In the genomic region with DNA sequence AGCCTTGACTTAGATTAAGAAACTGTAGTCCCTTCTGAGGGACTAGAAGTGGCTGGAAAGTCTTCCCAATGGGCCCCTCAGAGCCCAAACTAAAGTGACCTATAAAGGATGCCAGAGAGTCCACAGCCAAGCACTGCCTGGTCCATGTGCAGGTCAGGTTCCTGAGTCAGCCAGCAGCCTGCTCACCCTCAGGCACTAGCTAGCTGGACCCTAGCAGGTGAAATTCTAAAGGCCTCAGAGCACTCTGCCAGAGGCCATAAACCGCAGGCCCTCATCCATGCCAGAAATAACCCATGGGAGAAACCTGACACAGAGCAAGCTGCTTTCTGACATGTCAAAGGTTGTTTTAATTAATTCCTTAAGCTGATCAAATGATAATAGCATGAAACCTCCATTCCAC, we compare ENCODE assay signal across 28 mouse cellular contexts. TPM values are rescaled to one million over a fixed set of nuclear protein-coding genes. Genes with fewer than 3 reads are reported as not detected.
DNase-seq lines count a peak whose midpoint lies in the region; ATAC-seq and TF ChIP-seq lines count a peak whose summit lies in the region.
"Had no signal": no experiment of that assay in that cellular context is flagged by ENCODE, and none has a peak within 500 bp of the region (broad histone marks: within the 10 kb centered on the region; RNA-seq: fewer than 3 reads in every experiment).

No protein-coding gene starts in this region.

- peak; percentile 68 for DNase-seq in gastrocnemius, adult 18-20 months (ENCODE audit: low spot score)
- no peak for DNase-seq in gastrocnemius, postnatal 4 days (ENCODE audit: low spot score in 2 of 2)
- DNase-seq in kidney, adult 8-10 months: no peak
- peak; percentile 61 for DNase-seq in gastrocnemius, postnatal 25 days
- no peak for DNase-seq in left cerebral cortex, adult 2 months (ENCODE audit: extremely low spot score in 1 of 2, low spot score in 2 of 2)
- DNase-seq in thymus, postnatal 0 days (ENCODE audit: low spot score): no peak
- DNase-seq: adrenal gland, postnatal 14 days; cerebellum, adult 11 months; cerebellum, adult 9-10 months; heart, adult 2 months; heart, postnatal 14 days; kidney, adult 9 months; kidney, postnatal 25 days; right cerebral cortex, adult 18-20 months; thymus, adult 2 months; thymus, postnatal 4 days had no signal

- intact Hi-C loops in left cerebral cortex, adult 2 months (cut with DNase I): no loop called here

- H3K4me2 ChIP-seq in kidney, embryonic 16.5 days (replicated peaks; ENCODE audit: low read depth, low read length): no peak overlapping the region
- H3K4me2 ChIP-seq: heart, embryonic 13.5 days; hindbrain, embryonic 12.5 days; intestine, embryonic 15.5 days; limb, embryonic 13.5 days; liver, embryonic 11.5 days; lung, embryonic 15.5 days; midbrain, embryonic 15.5 days had no signal

- H3K9me3 ChIP-seq in kidney, embryonic 16.5 days (ENCODE audit: low read length): peaks cover 6% of the 10 kb centered on the region; the same call in 1 of the 2 replicates
- H3K9me3 ChIP-seq: G1E; hindbrain, embryonic 12.5 days; intestine, embryonic 15.5 days; lung, embryonic 15.5 days; midbrain, embryonic 10.5 days; midbrain, embryonic 15.5 days had no signal

- H3K4me3 ChIP-seq in kidney, embryonic 16.5 days (ENCODE audit: low read length): no peak overlapping the region
- no peak overlapping the region for H3K4me3 ChIP-seq in left cerebral cortex, adult 2 months
- H3K4me3 ChIP-seq: heart, adult 2 months; heart, embryonic 13.5 days; hindbrain, embryonic 12.5 days; intestine, embryonic 15.5 days; limb, embryonic 13.5 days; lung, embryonic 15.5 days; midbrain, embryonic 10.5 days; midbrain, embryonic 15.5 days had no signal

- H3K9ac ChIP-seq in kidney, embryonic 16.5 days (replicated peaks; ENCODE audit: low read length): no peak overlapping the region
- H3K9ac ChIP-seq: heart, embryonic 13.5 days; hindbrain, embryonic 12.5 days; intestine, embryonic 15.5 days; limb, embryonic 13.5 days; lung, embryonic 15.5 days; midbrain, embryonic 15.5 days had no signal

- 0 out of 2 replicates have a peak, but pooled peaks have one; percentile 19 for ATAC-seq in kidney, embryonic 16.5 days (ENCODE audit: low FRiP score, low TSS enrichment)
- ATAC-seq: forebrain, embryonic 14.5 days; hindbrain, postnatal 0 days; intestine, embryonic 15.5 days; midbrain, embryonic 15.5 days had no signal

- no peaks in the 10 kb centered on the region for H3K27me3 ChIP-seq in kidney, embryonic 16.5 days (ENCODE audit: insufficient read depth, low read length)
- H3K27me3 ChIP-seq: heart, embryonic 13.5 days; hindbrain, embryonic 12.5 days; intestine, embryonic 15.5 days; limb, embryonic 13.5 days; lung, embryonic 15.5 days; midbrain, embryonic 15.5 days had no signal

- WGBS in kidney, embryonic 16.5 days: 37% methylated on average over 1 of the region's 1 CpGs

- 0 out of 2 replicates have a peak, but pooled peaks cover 4% of the 10 kb centered on the region for H3K4me1 ChIP-seq in kidney, embryonic 16.5 days (ENCODE audit: insufficient read depth, low read length)

- no peaks in the 10 kb centered on the region for H3K36me3 ChIP-seq in kidney, embryonic 16.5 days (ENCODE audit: insufficient read depth, low read length)
- H3K36me3 ChIP-seq: G1E; hindbrain, embryonic 12.5 days; intestine, embryonic 15.5 days; lung, embryonic 15.5 days; midbrain, embryonic 10.5 days; midbrain, embryonic 15.5 days had no signal

- H3K27ac ChIP-seq in kidney, embryonic 16.5 days (ENCODE audit: low read length): no peak overlapping the region
- H3K27ac ChIP-seq in left cerebral cortex, adult 2 months: no peak overlapping the region
- H3K27ac ChIP-seq: heart, adult 2 months; heart, embryonic 13.5 days; hindbrain, embryonic 12.5 days; hindbrain, postnatal 0 days; intestine, embryonic 15.5 days; limb, embryonic 13.5 days; lung, embryonic 15.5 days; midbrain, embryonic 10.5 days; midbrain, embryonic 15.5 days had no signal

- no peak for TF ChIP-seq CTCF in left cerebral cortex, adult 2 months (IDR thresholded peaks at IDR 0.05)

RNA-seq across cellular contexts. Expression of gene Ankrd44, which starts 25.1 kb away (rescaled TPM):
- total RNA-seq in gastrocnemius, adult 18-20 months (2021): 1 to 10 TPM; 5.0 to 6.5 TPM
- 10 to 100 TPM; 26.3 to 29.3 TPM for total RNA-seq in gastrocnemius, postnatal 4 days (2021)
- polyA plus RNA-seq in kidney, embryonic 16.5 days (2015; fragmentation: Nextera tagmentation; extraction: Ambion mirVana): 6.6 and 6.8 TPM in 2 replicates
- 1 to 10 TPM; 5.3 to 5.5 TPM for total RNA-seq in gastrocnemius, postnatal 25 days (2021)
- total RNA-seq in left cerebral cortex, adult 2 months (2021): 10 to 100 TPM; 19.9 to 23.5 TPM
- polyA plus RNA-seq in thymus, postnatal 0 days (2015; fragmentation: Nextera tagmentation; extraction: Ambion mirVana): 34.3 and 42.6 TPM in 2 replicates

Comparison
In these comparisons a context has a peak if more than half of its experiments do, and no peak if none do; other contexts are left out.
1. DNase-seq: peak in gastrocnemius, adult 18-20 months (single experiment) and gastrocnemius, postnatal 25 days (single experiment); none in gastrocnemius, postnatal 4 days (0 of 2), kidney, adult 8-10 months (0 of 2), left cerebral cortex, adult 2 months (0 of 2) and thymus, postnatal 0 days (single experiment).